Mouse (Mus musculus) liver, adult 2 months (tissue): Measurements from ENCODE around the gene Marc1. TPM values are rescaled to one million over a fixed set of nuclear protein-coding genes. Genes with fewer than 3 reads are reported as not detected.
A peak's percentile ranks its signal among the peaks of the same experiment; 100 is the strongest.

Source experiments
- DNase-seq: peaks from one replicate; pipeline ENCODE4 v3.0.0-alpha.2; 2011; ENCODE audit warnings: low read depth, low spot score; ENCODE audit errors: extremely low read depth
- H3K27ac ChIP-seq: fragments of 200-500 bp; replicated peaks from 2 replicates; pipeline ENCODE4 v1.5.1; 2012; ENCODE audit warnings: low read depth, mild to moderate bottlenecking, control low read depth, inconsistent platforms, low read length; ENCODE audit not compliant: insufficient read depth
- H3K27me3 ChIP-seq: fragments of 200-500 bp; 2 replicates; pipeline ENCODE4 v1.6.1; 2012; ENCODE audit warnings: mild to moderate bottlenecking, moderate library complexity, low read length, inconsistent platforms; ENCODE audit not compliant: control insufficient read depth, insufficient read depth
- H3K36me3 ChIP-seq: fragments of 200-500 bp; 2 replicates; pipeline ENCODE4 v1.6.1; 2012; ENCODE audit warnings: low read length, inconsistent platforms; ENCODE audit not compliant: control insufficient read depth, insufficient read depth
- H3K4me1 ChIP-seq: fragments of 200-500 bp; 2 replicates; pipeline ENCODE4 v1.6.1; 2011; ENCODE audit warnings: low read length; ENCODE audit not compliant: control insufficient read depth, insufficient read depth
- H3K4me3 ChIP-seq: fragments of 200-500 bp; 2 replicates; pipeline ENCODE4 v1.5.1; 2011; ENCODE audit warnings: low read depth, mild to moderate bottlenecking, control low read depth, low read length, moderate library complexity; ENCODE audit not compliant: insufficient read depth
- H3K79me2 ChIP-seq: fragments of 200-500 bp; 2 replicates; pipeline ENCODE4 v1.6.1; 2012; ENCODE audit warnings: inconsistent platforms, mild to moderate bottlenecking, low read length, moderate library complexity; ENCODE audit not compliant: control insufficient read depth, insufficient read depth
- H3K9ac ChIP-seq: fragments of 200-500 bp; 2 replicates; pipeline ENCODE4 v1.6.1; 2012; ENCODE audit warnings: low read depth, mild to moderate bottlenecking, control low read depth, inconsistent platforms, low read length
- CTCF ChIP-seq: fragments of 200-500 bp; IDR thresholded peaks from 2 replicates; pipeline ENCODE4 v1.5.1; 2011; ENCODE audit warnings: low read depth, low read length, control low read depth
- POLR2A ChIP-seq: fragments of 200-500 bp; IDR thresholded peaks from 2 replicates; pipeline ENCODE4 v1.6.1; 2011; ENCODE audit warnings: low read length, control low read depth; ENCODE audit not compliant: insufficient read depth; ENCODE audit errors: extremely low read depth
- whole genome bisulfite sequencing: fragments of 180-500 bp; shearing (Covaris S2); methylation state at CpG from one replicate; pipeline ENCODE4 v1.1.7; 2018; 5-methylcytosine and 5-hydroxymethylcytosine counted together
- polyA plus RNA-seq: library from polyadenylated mRNA; depleted of rRNA; stranded (reverse); fragments of >200 nt; gene quantifications from 2 replicates; pipeline ENCODE4 v1.2.3, GENCODE M21; 2012
- total RNA-seq: library from RNA; depleted of rRNA; stranded (reverse); fragments of >200 nt; gene quantifications from 2 replicates; pipeline ENCODE4 v1.2.3, GENCODE M21; 2014

Gene Marc1
- total and polyA plus RNA-seq, 2 experiments, result 345 to 395 TPM

GRCm38 (mm10) chr1:184844326-184845066 lies 33.4 kb upstream of the Marc1 start:
- Histone ChIP-seq H3K36me3 (peaks cover 11% of the 10 kb centered on the region), H3K79me2 (peaks cover 44% of the 10 kb centered on the region), H3K27me3 (no peaks in the 10 kb centered on the region), H3K4me3 (peak overlapping the region; percentile 88), H3K4me1 (peaks cover 32% of the 10 kb centered on the region), H3K27ac (peak overlapping the region; percentile 89), H3K9ac (peak overlapping the region; percentile 95)
- TF ChIP-seq POLR2A (no peak), CTCF (peak; percentile 27)
- 6% methylated on average over 15 of the region's 15 CpGs for WGBS
- peak; percentile 70 for DNase-seq

- no peak for TF ChIP-seq CTCF
- TF ChIP-seq POLR2A, result no peak
- Histone ChIP-seq H3K27me3 (no peaks in the 10 kb centered on the region), H3K4me1 (peaks cover 35% of the 10 kb centered on the region), H3K79me2 (peaks cover 30% of the 10 kb centered on the region), H3K36me3 (peaks cover 46% of the 10 kb centered on the region), H3K27ac (peak overlapping the region; percentile 90), H3K4me3 (no peak overlapping the region), H3K9ac (peak overlapping the region; percentile 41)
- WGBS, result 20% methylated on average over 4 of the region's 4 CpGs
- DNase-seq, result peak; percentile 88
Measured at GRCm38 (mm10) chr1:184837649-184838048, 26.5 kb upstream of the Marc1 start.

GRCm38 (mm10) chr1:184836350-184836749 lies 25.2 kb upstream of the Marc1 start:
- H3K27me3 ChIP-seq, result no peaks in the 10 kb centered on the region
- no peak overlapping the region for H3K4me3 ChIP-seq
- TF ChIP-seq POLR2A (no peak), CTCF (no peak)
- DNase-seq, result no peak
- H3K36me3 ChIP-seq, result peaks cover 59% of the 10 kb centered on the region
- peaks cover 29% of the 10 kb centered on the region for H3K4me1 ChIP-seq
- 0 out of 2 replicates have a peak overlapping the region, but pooled peaks have one; percentile 28 for H3K27ac ChIP-seq
- no peak overlapping the region for H3K9ac ChIP-seq
- peaks cover 20% of the 10 kb centered on the region; the same call in 1 of the 2 replicates for H3K79me2 ChIP-seq
- 79% methylated on average over 5 of the region's 5 CpGs for WGBS

GRCm38 (mm10) chr1:184833499-184833898 lies 22.4 kb upstream of the Marc1 start:
- Histone ChIP-seq H3K4me1 (peaks cover 23% of the 10 kb centered on the region), H3K9ac (no peak overlapping the region), H3K79me2 (peaks cover 17% of the 10 kb centered on the region; the same call in 1 of the 2 replicates), H3K27me3 (no peaks in the 10 kb centered on the region), H3K4me3 (no peak overlapping the region), H3K27ac (no peak overlapping the region), H3K36me3 (peaks cover 58% of the 10 kb centered on the region)
- 91% methylated on average over 7 of the region's 7 CpGs for WGBS
- no peak for DNase-seq
- TF ChIP-seq POLR2A (no peak), CTCF (no peak)

- H3K9ac ChIP-seq, result no peak overlapping the region
- peaks cover 24% of the 10 kb centered on the region for H3K4me1 ChIP-seq
- no peaks in the 10 kb centered on the region for H3K27me3 ChIP-seq
- DNase-seq, result no peak
- peaks cover 17% of the 10 kb centered on the region; the same call in 1 of the 2 replicates for H3K79me2 ChIP-seq
- H3K36me3 ChIP-seq, result peaks cover 59% of the 10 kb centered on the region
- no peak overlapping the region for H3K4me3 ChIP-seq
- no peak for TF ChIP-seq POLR2A
- peak; percentile 71; the same call in 1 of the 2 replicates for TF ChIP-seq CTCF
- 0 out of 2 replicates have a peak overlapping the region, but pooled peaks have one; percentile 5 for H3K27ac ChIP-seq
- 82% methylated on average over 10 of the region's 10 CpGs for WGBS
Measured at GRCm38 (mm10) chr1:184832211-184832610, 21.1 kb upstream of the Marc1 start.

GRCm38 (mm10) chr1:184829897-184830296 lies 18.8 kb upstream of the Marc1 start:
- H3K36me3 ChIP-seq, result peaks cover 42% of the 10 kb centered on the region
- WGBS, result 26% methylated on average over 8 of the region's 8 CpGs

More at GRCm38 (mm10) chr1:184829897-184830296, 18.8 kb upstream of the Marc1 start:
- Histone ChIP-seq H3K9ac (no peak overlapping the region), H3K4me1 (peaks cover 29% of the 10 kb centered on the region), H3K27me3 (no peaks in the 10 kb centered on the region), H3K4me3 (no peak overlapping the region), H3K27ac (peak overlapping the region; percentile 77), H3K79me2 (peaks cover 9% of the 10 kb centered on the region; the same call in 1 of the 2 replicates)
- DNase-seq, result peak; percentile 84
- TF ChIP-seq CTCF (no peak), POLR2A (no peak)
